20 mouse cellular contexts compared by ENCODE assay signal in the genomic region with DNA sequence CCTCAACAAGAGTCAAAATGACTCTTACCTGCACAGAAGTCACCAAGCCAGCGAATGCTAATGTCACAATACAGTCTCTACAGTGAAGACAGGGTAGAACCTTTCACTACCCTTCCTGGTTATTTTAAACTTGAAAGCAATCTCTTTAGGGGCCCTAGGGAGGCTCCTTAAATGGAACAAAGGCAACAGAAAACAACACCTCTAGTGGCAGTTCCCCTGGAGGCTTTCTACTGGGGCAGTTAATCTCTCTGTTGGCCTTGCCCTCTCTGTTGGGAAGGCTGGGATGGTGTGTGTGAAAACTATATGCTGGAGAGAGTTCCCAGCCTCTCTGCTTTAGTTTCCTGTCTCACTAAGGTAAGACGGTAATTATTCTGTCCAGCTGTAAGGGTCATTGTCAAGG. TPM values are rescaled to one million over a fixed set of nuclear protein-coding genes. Genes with fewer than 3 reads are reported as not detected.
DNase-seq lines count a peak whose midpoint lies in the region; TF ChIP-seq lines count a peak whose summit lies in the region.
"Had no signal": no experiment of that assay in that cellular context is flagged by ENCODE, and none has a peak within 500 bp of the region (broad histone marks: within the 10 kb centered on the region; RNA-seq: fewer than 3 reads in every experiment).

No protein-coding gene starts in this region.

- H3K4me3 ChIP-seq in ES-Bruce4 (ENCODE audit: low read depth, low read length) = no peak overlapping the region
- no peak overlapping the region for H3K4me3 ChIP-seq in ES-E14 (ENCODE audit: insufficient read depth in 1 of 2, low read depth in 1 of 2, low read length in 2 of 2, poor library complexity in 1 of 2, severe bottlenecking in 1 of 2)
- no peak overlapping the region for H3K4me3 ChIP-seq in cerebellum, adult 2 months (replicated peaks; ENCODE audit: insufficient read depth, low read depth, low read length)
- H3K4me3 ChIP-seq: embryonic facial prominence, embryonic 10.5 days; embryonic facial prominence, embryonic 12.5 days; forebrain, embryonic 13.5 days; forebrain, embryonic 15.5 days had no signal

- H3K36me3 ChIP-seq in ES-Bruce4 (ENCODE audit: control insufficient read depth, insufficient read depth, low read length, poor library complexity, severe bottlenecking) = no peaks in the 10 kb centered on the region
- H3K36me3 ChIP-seq in ES-E14 (ENCODE audit: control insufficient read depth, insufficient read depth, low read length, poor library complexity, severe bottlenecking) = no peaks in the 10 kb centered on the region; the same call in 1 of the 2 replicates
- H3K36me3 ChIP-seq: embryonic facial prominence, embryonic 12.5 days had no signal

- H3K9ac ChIP-seq in ES-Bruce4 (ENCODE audit: low read depth, poor library complexity, severe bottlenecking) = no peak overlapping the region
- no peak overlapping the region for H3K9ac ChIP-seq in ES-E14 (ENCODE audit: insufficient read depth, low read depth, low read length, poor library complexity, severe bottlenecking)
- H3K9ac ChIP-seq: embryonic facial prominence, embryonic 12.5 days; forebrain, embryonic 13.5 days; forebrain, embryonic 15.5 days; forebrain, postnatal 0 days had no signal

- no peak for TF ChIP-seq EP300 in ES-Bruce4 (IDR thresholded peaks at IDR 0.05; ENCODE audit: insufficient read depth, low read depth, low read length)

- DNase-seq in ES-E14 (ENCODE audit: low read depth, low spot score) = peak; percentile 56
- DNase-seq in ZHBTc4 (ENCODE audit: low read depth, low spot score) = peak; percentile 74
- DNase-seq in gastrocnemius, adult 8-10 months (ENCODE audit: low spot score in 2 of 2) = no peak
- DNase-seq in adrenal gland, adult 8-10 months = no peak
- DNase-seq in lung, postnatal 14 days = no peak
- no peak for DNase-seq in cerebellum, adult 2 months
- DNase-seq: adrenal gland, adult 2 months; adrenal gland, postnatal 14 days; adrenal gland, postnatal 36 days; cerebellum, adult 11 months; cerebellum, adult 18-20 months; cerebellum, adult 9-10 months; cerebellum, postnatal 10 days; cerebellum, postnatal 25 days; forebrain, postnatal 0 days had no signal

- peaks cover 9% of the 10 kb centered on the region for H3K4me1 ChIP-seq in ES-Bruce4 (ENCODE audit: control insufficient read depth, insufficient read depth, low read length)
- H3K4me1 ChIP-seq in ES-E14 (ENCODE audit: control insufficient read depth in 2 of 2, insufficient read depth in 2 of 2, low read length in 2 of 2, poor library complexity in 1 of 2) = peaks cover 8 to 24% of the 10 kb centered on the region in 2 experiments
- no peaks in the 10 kb centered on the region for H3K4me1 ChIP-seq in cerebellum, adult 2 months (ENCODE audit: control insufficient read depth, insufficient read depth, low read length)

- in situ Hi-C loops in ES-E14 (cut with MboI; ENCODE audit: low sequenced_read_pairs in 2 of 2, unreplicated experiment in 2 of 2) = no loop called here

- H3K27ac ChIP-seq in ES-Bruce4 (ENCODE audit: insufficient read depth, low read length) (peak overlapping the region; percentile 55; the same call in 1 of the 2 replicates), ES-E14 (ENCODE audit: insufficient read depth, low read depth, low read length, poor library complexity, severe bottlenecking) (no peak overlapping the region; the same call in 1 of the 2 replicates)
- H3K27ac ChIP-seq in cerebellum, adult 2 months (ENCODE audit: insufficient read depth, low read length) = no peak overlapping the region
- H3K27ac ChIP-seq: embryonic facial prominence, embryonic 10.5 days; embryonic facial prominence, embryonic 12.5 days; forebrain, embryonic 13.5 days; forebrain, embryonic 15.5 days had no signal

- 0 out of 2 replicates have a peak, but pooled peaks cover 7% of the 10 kb centered on the region for H3K9me3 ChIP-seq in ES-Bruce4 (replicated peaks; ENCODE audit: control insufficient read depth, insufficient read depth, low read length, poor library complexity, severe bottlenecking)
- H3K9me3 ChIP-seq in ES-E14 (ENCODE audit: control insufficient read depth, insufficient read depth, low read depth, low read length) = no peaks in the 10 kb centered on the region
- H3K9me3 ChIP-seq: embryonic facial prominence, embryonic 10.5 days; embryonic facial prominence, embryonic 12.5 days; forebrain, embryonic 13.5 days; forebrain, embryonic 15.5 days had no signal

- 86% methylated on average over 2 of the region's 2 CpGs for WGBS in cerebellum, adult 2 months

- H3K27me3 ChIP-seq in ES-Bruce4 (ENCODE audit: control insufficient read depth, insufficient read depth, low read length, poor library complexity, severe bottlenecking) = no peaks in the 10 kb centered on the region
- H3K27me3 ChIP-seq in cerebellum, adult 2 months (ENCODE audit: control insufficient read depth, insufficient read depth, low read length) = no peaks in the 10 kb centered on the region
- H3K27me3 ChIP-seq: embryonic facial prominence, embryonic 12.5 days; forebrain, embryonic 13.5 days; forebrain, embryonic 15.5 days had no signal

- no peak for TF ChIP-seq CTCF in ES-Bruce4 (IDR thresholded peaks at IDR 0.05; ENCODE audit: low read depth, low read length)
- no peak for TF ChIP-seq CTCF in cerebellum, adult 2 months (IDR thresholded peaks at IDR 0.05; ENCODE audit: borderline replicate concordance, insufficient read depth, low read depth, low read length)

- TF ChIP-seq POLR2A in ES-Bruce4 (IDR thresholded peaks at IDR 0.05; ENCODE audit: insufficient read depth, low read length) = no peak
- no peak for TF ChIP-seq POLR2A in cerebellum, adult 2 months (IDR thresholded peaks at IDR 0.05; ENCODE audit: borderline replicate concordance, insufficient read depth, low read length)

TF ChIP-seq in ES-E14, 5 proteins besides CTCF, POLR2A, EP300 and RAD21:
- TF ChIP-seq HCFC1 (IDR thresholded peaks at IDR 0.05; ENCODE audit: borderline replicate concordance, insufficient read depth, low read length) (no peak), ZC3H11A (IDR thresholded peaks at IDR 0.05; ENCODE audit: borderline replicate concordance, low read depth, low read length) (no peak), MAFK (IDR thresholded peaks at IDR 0.05; ENCODE audit: insufficient read depth, low read depth, low read length) (no peak), CHD2 (IDR thresholded peaks at IDR 0.05; ENCODE audit: low read depth, low read length) (no peak), ZNF384 (IDR thresholded peaks at IDR 0.05; ENCODE audit: low read depth, low read length) (no peak)

RNA-seq across cellular contexts. Expression of a gene that starts 5.0 kb away (rescaled TPM):
- 101 and 104 TPM in 2 replicates for polyA plus RNA-seq in ES-Bruce4 (2011; ENCODE audit: insufficient read depth, insufficient read length, low read depth, missing spikeins)
- total RNA-seq in ES-E14 (2012; rRNA removed) = 165 and 235 TPM in 2 replicates
- 10 to 100 TPM in 2 of 4 experiments, 1 to 10 TPM in 2; 9.1 to 13.0 (median 11.0) TPM for total RNA-seq in gastrocnemius, adult 8-10 months (2022)
- total RNA-seq in adrenal gland, adult 8-10 months (2022) = 10 to 100 TPM; 50.9 to 93.7 (median 66.6) TPM
- polyA plus RNA-seq in cerebellum, adult 2 months (2012; rRNA removed) = 53.0 and 53.4 TPM in 2 replicates

Comparison
In these comparisons a context has a peak if more than half of its experiments do, and no peak if none do; other contexts are left out.
1. DNase-seq: peak in ES-E14 (single experiment) and ZHBTc4 (single experiment); none in gastrocnemius, adult 8-10 months (0 of 2), adrenal gland, adult 8-10 months (single experiment), lung, postnatal 14 days (single experiment) and cerebellum, adult 2 months (0 of 2).